Mouse (Mus musculus) hindbrain, embryonic 11.5 days (tissue): ENCODE data around the gene Sox11. TPM values are rescaled to one million over a fixed set of nuclear protein-coding genes. Genes with fewer than 3 reads are reported as not detected.

ENCODE experiments used
- ATAC-seq: fragments of 200-750 bp; cut with Nextera tagmentation; 2 replicates; pipeline ENCODE4 v1.8.0; 2017; ENCODE audit warnings: mild to moderate bottlenecking, moderate TSS enrichment, moderate library complexity; ENCODE audit not compliant: low FRiP score
- DNase-seq: peaks from one replicate; pipeline ENCODE4 v3.0.0-alpha.2; 2015; ENCODE audit warnings: low spot score
- H3K27ac ChIP-seq: fragments of 300-500 bp; sonication (generic); 2 replicates; pipeline ENCODE4 v1.5.1; 2014; ENCODE audit warnings: mild to moderate bottlenecking, low read depth, low read length
- H3K27me3 ChIP-seq: fragments of 300-500 bp; sonication (generic); 2 replicates; pipeline ENCODE4 v1.6.1; 2014; ENCODE audit warnings: mild to moderate bottlenecking, low read length, moderate library complexity, mixed read lengths; ENCODE audit not compliant: control insufficient read depth, insufficient read depth
- H3K36me3 ChIP-seq: fragments of 300-500 bp; sonication (generic); 2 replicates; pipeline ENCODE4 v1.6.1; 2014; ENCODE audit warnings: mild to moderate bottlenecking, low read length, moderate library complexity, mixed read lengths; ENCODE audit not compliant: control insufficient read depth, insufficient read depth
- H3K4me1 ChIP-seq: fragments of 300-500 bp; sonication (generic); replicated peaks from 2 replicates; pipeline ENCODE4 v1.6.1; 2014; ENCODE audit warnings: low read length, mixed read lengths; ENCODE audit not compliant: control insufficient read depth, insufficient read depth
- H3K4me2 ChIP-seq: fragments of 300-500 bp; sonication (generic); replicated peaks from 2 replicates; pipeline ENCODE4 v1.6.1; 2014; ENCODE audit warnings: mild to moderate bottlenecking, low read depth, low read length
- H3K4me3 ChIP-seq: fragments of 300-500 bp; sonication (generic); 2 replicates; pipeline ENCODE4 v1.5.1; 2014; ENCODE audit warnings: low read depth, low read length
- H3K9ac ChIP-seq: fragments of 300-500 bp; sonication (generic); 2 replicates; pipeline ENCODE4 v1.6.1; 2014; ENCODE audit warnings: low read depth, low read length
- H3K9me3 ChIP-seq: fragments of 300-500 bp; sonication (generic); 2 replicates; pipeline ENCODE4 v1.6.1; 2016; ENCODE audit warnings: low read length; ENCODE audit not compliant: control insufficient read depth
- WGBS: fragments of 180-500 bp; shearing (Covaris S2); extraction: QIAGEN DNeasy Blood & Tissue Kit; methylation state at CpG from one replicate; pipeline ENCODE4 v1.1.7; 2014; 5-methylcytosine and 5-hydroxymethylcytosine counted together
- polyA plus RNA-seq: library from polyadenylated mRNA; unstranded; fragments of >200 nt; fragmentation: Nextera tagmentation; extraction: Ambion mirVana; gene quantifications from 2 replicates; pipeline ENCODE4 v1.2.1, GENCODE M21; 2014

Gene Sox11
- polyA plus RNA-seq, 1 experiment from 2014 or later, result 786 TPM

DNA sequence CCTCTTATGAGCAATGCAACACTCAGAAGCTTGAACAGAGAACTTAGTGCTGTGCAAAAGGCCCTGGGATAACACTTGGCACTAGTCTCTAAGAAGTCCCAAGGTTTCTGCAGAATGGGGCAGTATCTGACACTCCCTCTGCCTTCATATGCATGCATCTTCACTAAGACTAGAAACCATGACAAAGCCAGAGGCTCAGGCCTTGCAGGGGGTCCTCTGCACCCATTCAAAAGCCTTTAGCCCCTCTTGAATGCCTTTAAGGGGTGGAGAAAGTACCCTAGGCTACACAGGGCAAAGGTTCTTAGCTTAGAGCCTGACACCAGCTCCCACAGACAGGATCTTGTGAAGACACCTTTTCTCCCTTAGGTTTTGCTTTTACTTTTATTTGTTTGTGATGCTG, 21.7 kb downstream of the Sox11 start:
- Histone ChIP-seq H3K4me3 (no peak overlapping the region), H3K27me3 (no peaks in the 10 kb centered on the region), H3K9me3 (no peaks in the 10 kb centered on the region), H3K4me2 (no peak overlapping the region), H3K4me1 (no peaks in the 10 kb centered on the region), H3K27ac (no peak overlapping the region), H3K36me3 (no peaks in the 10 kb centered on the region), H3K9ac (no peak overlapping the region)
- no peak for ATAC-seq
- DNase-seq, result no peak

DNA sequence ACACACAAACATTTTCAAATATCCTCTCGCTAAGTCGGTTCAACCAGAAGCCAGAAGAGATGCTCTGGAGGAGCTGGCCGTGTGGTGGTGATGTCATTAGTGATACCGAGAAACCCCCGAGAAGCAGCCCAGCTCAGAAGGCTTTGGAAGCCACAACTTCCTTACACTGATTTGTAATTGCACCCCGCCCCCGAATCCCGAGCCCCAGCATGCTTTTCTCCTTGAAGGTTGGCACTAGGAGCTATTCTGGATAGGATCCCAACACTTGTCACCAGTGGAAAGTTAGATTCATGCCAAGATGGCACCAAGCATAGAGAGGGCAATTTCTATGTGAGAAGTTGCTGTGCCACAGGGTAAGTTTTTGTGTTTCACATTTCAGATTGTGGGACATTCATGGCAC, 29.4 kb downstream of the Sox11 start:
- H3K9me3 ChIP-seq, result no peaks in the 10 kb centered on the region
- H3K4me1 ChIP-seq, result peaks cover 3% of the 10 kb centered on the region; the same call in 1 of the 2 replicates
- no peak overlapping the region for H3K27ac ChIP-seq
- H3K9ac ChIP-seq, result no peak overlapping the region
- no peak overlapping the region for H3K4me2 ChIP-seq
- DNase-seq (no peak), ATAC-seq (no peak)
- H3K27me3 ChIP-seq, result no peaks in the 10 kb centered on the region
- no peak overlapping the region for H3K4me3 ChIP-seq
- WGBS, result 88% methylated on average over 8 of the region's 8 CpGs
- H3K36me3 ChIP-seq, result no peaks in the 10 kb centered on the region

DNA sequence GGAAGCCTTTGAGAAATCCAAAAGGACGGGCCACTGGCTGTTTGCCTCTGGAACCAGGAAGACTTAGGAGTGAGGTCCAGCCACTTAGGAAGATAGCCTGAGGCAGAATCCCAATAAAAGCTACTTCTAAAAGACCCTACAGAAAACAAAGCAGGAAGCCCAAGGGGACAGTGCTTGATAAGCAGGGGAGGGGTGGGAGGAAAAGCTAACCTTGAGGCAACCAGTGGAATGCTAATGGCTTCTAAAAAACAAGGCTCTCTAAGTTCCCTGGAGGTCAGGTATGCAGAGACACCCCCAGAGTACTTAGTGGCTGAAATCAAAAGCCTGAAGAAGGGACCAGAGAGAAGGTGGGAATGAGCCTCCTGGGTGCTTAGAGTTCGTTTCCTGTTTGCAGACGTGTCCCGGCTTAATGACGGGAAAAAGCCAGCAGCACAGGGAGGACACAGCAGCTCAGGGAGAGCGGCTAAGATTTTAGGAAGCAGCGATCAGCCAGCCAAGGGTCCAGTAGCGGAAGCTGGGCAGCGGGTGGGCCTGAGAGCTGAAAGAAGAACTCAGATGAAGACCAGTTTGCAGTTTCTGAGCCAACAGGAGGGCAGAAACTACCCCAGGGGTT, 30.4 kb downstream of the Sox11 start:
- Histone ChIP-seq H3K9me3 (no peaks in the 10 kb centered on the region), H3K4me1 (peaks cover 3% of the 10 kb centered on the region; the same call in 1 of the 2 replicates), H3K27ac (no peak overlapping the region), H3K4me3 (no peak overlapping the region), H3K4me2 (no peak overlapping the region), H3K9ac (no peak overlapping the region), H3K36me3 (no peaks in the 10 kb centered on the region), H3K27me3 (no peaks in the 10 kb centered on the region)
- DNase-seq (peak; percentile 25), ATAC-seq (no peak)
- 16% methylated on average over 9 of the region's 9 CpGs for WGBS

DNA sequence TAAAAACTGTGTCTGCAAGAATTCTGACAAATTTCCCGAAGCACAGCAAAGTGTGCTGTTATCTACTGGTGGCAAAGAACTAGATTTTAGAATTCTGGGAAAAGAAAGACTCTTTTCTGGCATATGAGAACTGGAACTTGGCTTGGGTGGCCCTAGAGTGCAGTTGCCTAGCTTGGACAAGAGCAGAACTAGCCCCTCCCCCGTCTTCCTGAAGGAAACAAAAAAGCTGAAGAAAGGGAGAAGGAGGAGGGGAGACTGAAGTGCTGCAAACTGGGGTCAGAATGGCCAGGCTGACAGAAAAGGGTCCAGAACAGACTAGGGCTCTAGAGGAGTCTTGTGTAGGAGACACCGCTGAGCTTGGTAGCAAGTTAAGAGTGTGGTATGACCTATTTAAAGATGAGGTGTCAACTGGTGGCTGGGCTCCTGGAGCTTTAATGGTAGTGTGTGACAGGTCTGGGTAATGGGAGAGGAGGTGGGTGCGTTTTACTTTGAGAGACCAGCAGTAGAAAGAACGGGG, 31.0 kb downstream of the Sox11 start:
- H3K27ac ChIP-seq, result no peak overlapping the region
- H3K4me3 ChIP-seq, result no peak overlapping the region
- no peaks in the 10 kb centered on the region for H3K9me3 ChIP-seq
- no peak overlapping the region for H3K9ac ChIP-seq
- no peak for DNase-seq
- whole genome bisulfite sequencing, result 32% methylated on average over 5 of the region's 5 CpGs
- peaks cover 3% of the 10 kb centered on the region; the same call in 1 of the 2 replicates for H3K4me1 ChIP-seq
- no peaks in the 10 kb centered on the region for H3K36me3 ChIP-seq
- H3K4me2 ChIP-seq, result no peak overlapping the region
- no peak for ATAC-seq
- no peaks in the 10 kb centered on the region for H3K27me3 ChIP-seq

DNA sequence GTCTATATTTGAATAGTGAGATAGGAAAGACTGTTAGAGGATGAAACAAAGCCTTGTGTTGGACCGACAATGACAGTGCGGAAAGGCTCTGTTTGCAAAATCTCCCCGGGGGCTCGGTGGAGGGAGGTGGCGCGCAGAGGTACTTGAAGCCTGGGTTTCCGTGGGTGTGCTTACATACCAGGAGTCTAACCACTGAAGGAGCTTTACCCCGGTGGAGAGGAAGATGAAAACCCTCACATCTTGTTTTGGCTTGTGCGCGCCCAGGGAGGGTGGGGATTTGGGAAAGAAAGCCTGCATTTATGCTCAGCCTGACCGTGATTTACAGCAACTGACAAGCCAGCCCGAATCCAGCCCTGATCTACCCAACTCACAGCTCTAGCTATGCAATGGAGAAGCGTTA, 31.7 kb downstream of the Sox11 start:
- H3K27me3 ChIP-seq, result no peaks in the 10 kb centered on the region
- peaks cover 3% of the 10 kb centered on the region; the same call in 1 of the 2 replicates for H3K4me1 ChIP-seq
- H3K9me3 ChIP-seq, result no peaks in the 10 kb centered on the region
- no peak for DNase-seq
- no peak overlapping the region for H3K27ac ChIP-seq
- ATAC-seq, result no peak
- no peak overlapping the region for H3K9ac ChIP-seq
- H3K4me3 ChIP-seq, result no peak overlapping the region
- WGBS, result 81% methylated on average over 13 of the region's 13 CpGs
- no peaks in the 10 kb centered on the region for H3K36me3 ChIP-seq
- no peak overlapping the region for H3K4me2 ChIP-seq

DNA sequence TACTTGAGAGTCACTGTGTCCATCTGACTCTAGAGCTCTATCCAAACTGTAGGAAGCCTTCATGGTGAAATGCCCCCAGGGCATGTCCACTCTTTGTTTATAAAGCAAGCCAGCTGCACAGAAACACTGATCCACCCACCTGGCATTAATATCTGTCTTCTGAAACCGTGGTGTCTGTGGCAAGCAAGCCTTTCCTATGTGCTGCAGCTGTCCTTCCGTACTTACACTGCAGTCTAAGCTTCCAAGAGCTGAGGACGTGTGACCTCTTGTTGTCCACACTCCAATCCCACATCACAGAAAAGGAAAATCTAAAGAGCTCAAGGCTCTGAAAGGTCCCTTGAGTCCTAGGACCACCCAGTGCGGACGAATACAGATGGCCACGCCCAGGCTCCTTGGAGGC, 32.4 kb downstream of the Sox11 start:
- H3K4me2 ChIP-seq, result no peak overlapping the region
- no peaks in the 10 kb centered on the region for H3K36me3 ChIP-seq
- no peak for ATAC-seq
- H3K27ac ChIP-seq, result no peak overlapping the region
- H3K4me1 ChIP-seq, result peaks cover 3% of the 10 kb centered on the region; the same call in 1 of the 2 replicates
- no peak for DNase-seq
- 78% methylated on average over 6 of the region's 6 CpGs for WGBS
- no peaks in the 10 kb centered on the region for H3K9me3 ChIP-seq
- no peak overlapping the region for H3K9ac ChIP-seq
- no peak overlapping the region for H3K4me3 ChIP-seq
- H3K27me3 ChIP-seq, result no peaks in the 10 kb centered on the region

DNA sequence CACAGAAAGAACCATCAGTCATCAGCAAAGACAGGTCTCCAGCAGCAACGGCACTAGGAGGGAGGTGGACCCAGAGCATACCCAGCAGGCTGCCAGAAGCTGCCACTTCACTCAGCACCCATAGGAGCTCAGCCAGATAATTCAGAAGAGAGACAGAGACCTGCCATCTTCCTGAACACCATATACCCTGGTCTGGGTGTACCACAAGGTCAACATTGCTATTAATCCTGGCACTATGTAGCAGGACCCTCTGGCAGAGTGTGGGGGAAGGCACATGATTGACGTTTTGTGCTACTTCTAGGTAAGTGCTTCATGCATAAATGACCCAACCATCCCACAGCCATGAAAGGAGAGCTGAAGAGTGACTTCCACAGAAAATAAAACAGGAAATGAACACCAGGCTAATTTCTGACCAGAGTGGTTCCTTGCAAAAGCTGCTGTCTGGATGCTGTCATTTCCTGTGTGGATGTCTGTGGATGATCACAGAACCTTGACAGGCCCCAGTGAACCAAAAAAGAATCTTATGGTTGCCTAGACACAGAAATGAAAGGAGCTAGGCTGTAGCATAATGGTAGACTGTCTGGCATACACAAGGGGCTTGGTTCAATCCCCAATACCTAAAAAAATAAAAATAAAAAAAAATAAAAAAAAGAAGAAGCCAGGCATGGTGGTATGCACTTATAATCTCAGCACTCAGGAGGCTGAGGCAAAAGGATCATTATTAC, 37.5 kb downstream of the Sox11 start:
- Histone ChIP-seq H3K27ac (0 out of 2 replicates have a peak overlapping the region, but pooled peaks have one; percentile 17), H3K9ac (no peak overlapping the region), H3K4me3 (no peak overlapping the region), H3K36me3 (no peaks in the 10 kb centered on the region), H3K4me1 (no peaks in the 10 kb centered on the region), H3K4me2 (no peak overlapping the region), H3K27me3 (no peaks in the 10 kb centered on the region), H3K9me3 (no peaks in the 10 kb centered on the region)
- WGBS, result 54% methylated on average over 2 of the region's 2 CpGs
- no peak for ATAC-seq
- no peak for DNase-seq

DNA sequence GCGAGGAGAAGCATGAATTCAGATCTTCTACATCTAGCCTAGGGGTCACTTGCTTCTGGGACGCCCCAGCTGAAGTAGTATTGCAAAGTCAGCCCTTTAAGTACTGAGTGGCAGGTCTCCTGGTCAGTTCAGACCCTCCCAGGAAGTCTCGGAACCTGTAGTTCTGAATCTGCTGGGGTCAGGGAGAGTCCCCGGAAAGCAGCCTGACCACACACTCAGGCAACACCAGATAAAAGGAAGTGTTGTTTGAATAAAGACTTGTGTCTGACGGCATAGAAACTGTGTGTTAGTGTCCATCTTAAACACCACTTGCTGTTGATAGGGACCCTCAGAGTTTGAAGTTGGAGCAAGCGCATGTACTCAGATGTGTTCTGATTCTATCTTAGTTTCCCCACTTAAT, 39.2 kb downstream of the Sox11 start:
- no peak for ATAC-seq
- H3K36me3 ChIP-seq, result no peaks in the 10 kb centered on the region
- no peaks in the 10 kb centered on the region for H3K9me3 ChIP-seq
- no peak overlapping the region for H3K9ac ChIP-seq
- WGBS, result 74% methylated on average over 6 of the region's 6 CpGs
- no peak overlapping the region for H3K27ac ChIP-seq
- DNase-seq, result no peak
- H3K4me1 ChIP-seq, result no peaks in the 10 kb centered on the region
- H3K4me3 ChIP-seq, result no peak overlapping the region
- no peaks in the 10 kb centered on the region for H3K27me3 ChIP-seq
- no peak overlapping the region for H3K4me2 ChIP-seq

DNA sequence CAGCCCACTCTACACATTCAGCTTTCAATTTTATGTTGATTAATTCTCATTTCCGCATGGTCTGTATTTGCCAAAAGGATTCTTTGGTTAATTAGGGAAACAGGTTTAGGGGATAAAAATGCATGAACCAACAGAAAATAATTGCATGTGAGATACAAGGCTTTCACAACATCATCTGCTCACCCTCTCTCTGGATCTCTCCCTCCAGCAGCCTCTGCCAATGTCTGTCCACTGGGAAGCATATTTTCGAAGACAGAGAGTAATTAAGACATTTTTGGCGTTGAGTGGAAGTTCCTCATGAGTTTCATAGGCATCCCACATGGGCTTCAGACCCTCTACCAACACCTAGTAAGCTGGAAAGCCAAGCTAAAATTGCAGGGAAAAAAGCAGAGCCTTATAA, 43.7 kb downstream of the Sox11 start:
- DNase-seq (no peak), ATAC-seq (no peak)
- Histone ChIP-seq H3K36me3 (no peaks in the 10 kb centered on the region), H3K27ac (no peak overlapping the region), H3K4me3 (no peak overlapping the region), H3K4me1 (no peaks in the 10 kb centered on the region; the same call in 1 of the 2 replicates), H3K9ac (no peak overlapping the region), H3K9me3 (no peaks in the 10 kb centered on the region), H3K27me3 (no peaks in the 10 kb centered on the region), H3K4me2 (no peak overlapping the region)
- WGBS, result 89% methylated on average over 3 of the region's 3 CpGs
